Mouse (Mus musculus): ENCODE measurements at regions not wholly inside any gene's neighbourhood (a gene's known extent, or its start where the extent isn't known, plus 50 kb on each side); places are given as distances from the start of the nearest gene placed in this dataset.

- peak; percentile 46 for DNase-seq (ENCODE audit: low read depth, low spot score)
These were observed 153.5 kb upstream of the Trib2 start for GRCm38 (mm10) chr12:15970262-15970661.

- DNase-seq (ENCODE audit: low read depth, low spot score): no peak
These were observed 150.9 kb upstream of the Trib2 start for GRCm38 (mm10) chr12:15967550-15968102.

DNA sequence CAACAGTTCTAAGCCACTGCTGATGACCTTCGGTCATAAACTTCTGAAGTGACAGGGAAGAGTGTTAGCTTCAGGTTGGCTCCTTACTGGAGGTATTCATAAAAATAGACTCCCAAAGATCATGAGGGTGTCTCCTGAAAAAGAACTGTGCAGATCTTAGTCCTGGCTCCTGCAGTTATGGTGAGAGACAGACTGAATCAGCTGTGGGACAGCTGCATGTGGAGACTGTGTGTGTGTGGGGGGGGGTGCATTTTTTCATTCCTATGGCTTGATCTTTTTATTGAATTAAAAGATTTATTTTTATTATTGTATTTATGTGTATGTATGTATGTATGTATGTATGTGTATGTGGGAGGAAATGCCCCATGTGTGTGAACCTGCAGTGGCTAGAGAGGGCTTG, 149.9 kb upstream of the Trib2 start:
- DNase-seq (ENCODE audit: low read depth, low spot score): no peak

DNA sequence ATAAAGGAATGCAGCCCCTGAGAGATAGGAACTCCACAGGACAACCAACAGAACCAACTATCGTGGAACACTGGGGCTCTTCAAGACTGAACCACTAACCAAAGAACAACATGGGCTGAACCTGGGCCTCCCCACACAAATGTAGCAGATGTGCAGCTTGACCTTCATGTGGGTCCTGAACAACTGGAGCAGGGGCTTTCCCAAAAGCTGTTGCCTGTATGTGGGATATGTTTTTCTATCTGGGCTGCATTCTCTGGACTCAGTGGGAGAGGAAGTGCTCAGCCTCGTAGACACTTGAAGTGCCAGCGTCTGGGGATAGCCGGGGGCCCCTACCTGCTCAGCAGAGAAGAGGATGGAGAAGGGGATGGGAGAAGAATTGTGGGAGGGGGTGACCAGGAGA, 149.2 kb upstream of the Trib2 start:
- DNase-seq (ENCODE audit: low read depth, low spot score): no peak

DNA sequence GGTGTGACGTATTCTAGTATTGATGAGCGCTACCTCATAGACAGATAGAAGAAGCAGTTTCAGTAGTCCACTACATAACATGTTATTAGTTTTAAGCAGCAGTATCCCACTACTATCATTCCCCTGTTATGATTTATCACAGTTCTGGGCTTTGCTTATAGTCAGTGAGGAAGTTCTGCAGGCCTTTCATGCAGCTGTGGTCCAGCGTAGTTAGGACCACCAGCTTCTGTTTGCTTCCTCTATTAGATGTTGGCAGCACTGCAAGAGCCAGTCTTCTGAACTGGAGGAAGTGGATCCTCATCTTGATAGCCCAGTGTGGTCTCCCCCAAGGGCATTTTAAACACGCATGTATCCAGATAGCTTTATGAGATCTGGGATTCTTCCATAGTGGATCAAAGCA, 147.4 kb upstream of the Trib2 start:
- no peak for DNase-seq (ENCODE audit: low read depth, low spot score)

DNA sequence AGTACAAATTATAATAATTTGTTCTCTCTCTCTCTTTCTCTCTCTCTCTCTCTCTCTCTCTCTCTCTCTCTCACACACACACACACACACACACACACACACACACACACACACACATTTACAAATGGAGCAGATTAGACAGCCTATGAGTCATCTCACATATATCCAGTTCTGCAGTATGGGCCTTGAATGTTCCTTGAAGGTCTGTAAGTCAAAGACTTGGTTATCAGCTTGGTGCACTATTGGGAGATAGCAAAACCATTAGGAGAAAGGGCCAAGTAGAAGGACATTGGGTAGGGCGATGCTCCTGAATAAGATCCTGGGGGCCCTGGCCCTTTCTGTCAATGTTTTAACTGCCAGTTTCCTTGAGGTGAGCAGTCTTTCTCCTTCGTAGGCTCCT, 145.1 kb upstream of the Trib2 start:
- DNase-seq (ENCODE audit: low read depth, low spot score): peak; percentile 16

DNA sequence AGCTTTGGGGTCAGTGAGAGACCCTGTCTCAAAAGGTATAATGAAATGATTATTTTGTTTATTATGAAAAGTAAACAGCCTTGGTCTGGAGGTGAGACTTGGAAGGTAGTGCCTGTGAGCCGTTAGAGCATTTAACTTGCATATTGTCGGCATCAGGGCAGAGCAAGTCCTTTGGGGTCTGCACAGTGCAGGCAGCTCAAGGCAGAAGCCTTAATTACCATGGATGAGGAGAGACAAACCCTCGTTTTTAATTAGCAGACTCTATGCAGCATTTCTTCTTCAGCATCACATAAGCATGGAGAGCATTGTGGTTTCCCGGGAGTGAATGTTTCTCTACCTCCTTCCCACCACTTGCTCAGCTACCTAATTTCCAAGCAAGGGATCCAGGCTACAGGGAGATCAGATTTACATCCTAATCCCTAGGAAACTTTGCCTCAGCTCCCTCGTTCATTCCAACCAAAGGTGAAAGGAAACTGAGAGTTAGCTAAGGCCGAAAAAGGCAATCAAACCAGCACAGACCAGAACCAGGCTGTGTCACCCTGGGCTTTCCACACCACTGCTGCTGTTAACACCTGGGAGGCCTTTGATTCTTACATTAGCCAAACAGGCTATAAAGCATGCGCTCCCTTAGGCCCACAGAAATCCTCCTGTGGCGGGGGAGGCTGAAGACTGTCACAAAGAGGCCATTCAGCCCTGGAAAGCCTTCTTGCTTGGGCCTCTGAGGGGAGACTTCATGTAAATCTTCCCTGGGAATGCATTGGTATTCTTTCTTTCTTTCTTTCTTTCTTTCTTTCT, 120.9 kb upstream of the Trib2 start:
- no peak for DNase-seq (ENCODE audit: low read depth, low spot score)

DNA sequence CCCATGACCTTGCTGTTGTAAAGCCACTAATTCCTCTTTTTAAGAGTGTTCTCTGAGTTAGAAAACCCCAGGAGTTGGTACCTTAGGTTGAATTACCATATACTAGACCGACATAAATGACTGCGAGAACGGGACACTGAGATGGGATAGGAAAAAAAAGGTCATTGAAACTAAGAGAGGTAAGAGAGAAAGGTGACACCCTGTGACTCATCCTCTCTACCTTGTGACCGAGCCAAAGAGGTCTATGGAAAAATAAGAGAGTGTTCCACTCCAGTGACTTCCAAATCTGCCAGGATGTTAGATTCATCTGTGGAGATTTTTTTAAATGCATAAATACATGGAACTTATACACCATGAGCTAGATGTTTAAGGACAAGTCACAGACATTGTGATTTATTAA, 115.3 kb upstream of the Trib2 start:
- no peak for DNase-seq (ENCODE audit: low read depth, low spot score)

GRCm38 (mm10) chr12:15931535-15931934, 114.8 kb upstream of the Trib2 start:
- DNase-seq (ENCODE audit: low read depth, low spot score): no peak

DNA sequence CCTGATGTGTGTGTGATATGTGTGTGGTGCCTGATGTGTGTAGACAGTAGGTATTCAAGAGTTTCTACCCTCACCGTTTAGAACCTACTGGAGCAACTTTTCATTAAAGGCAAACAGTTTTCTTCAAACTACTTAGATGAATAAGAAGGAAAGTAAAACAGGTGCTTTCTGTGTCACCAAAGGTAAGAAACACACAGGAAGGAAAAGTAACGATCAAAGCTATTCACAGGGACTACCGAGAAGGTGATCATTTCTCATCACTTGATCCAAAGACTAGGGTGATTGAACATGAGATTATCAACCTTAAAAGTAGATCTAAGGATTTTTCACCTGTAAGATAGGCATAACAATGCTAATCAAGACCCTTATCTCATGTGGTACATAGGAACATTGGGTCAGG, 113.4 kb upstream of the Trib2 start:
- no peak for DNase-seq (ENCODE audit: low read depth, low spot score)

- peak; percentile 31 for DNase-seq (ENCODE audit: low read depth, low spot score)
These were observed 112.8 kb upstream of the Trib2 start for GRCm38 (mm10) chr12:15929541-15929940.

DNA sequence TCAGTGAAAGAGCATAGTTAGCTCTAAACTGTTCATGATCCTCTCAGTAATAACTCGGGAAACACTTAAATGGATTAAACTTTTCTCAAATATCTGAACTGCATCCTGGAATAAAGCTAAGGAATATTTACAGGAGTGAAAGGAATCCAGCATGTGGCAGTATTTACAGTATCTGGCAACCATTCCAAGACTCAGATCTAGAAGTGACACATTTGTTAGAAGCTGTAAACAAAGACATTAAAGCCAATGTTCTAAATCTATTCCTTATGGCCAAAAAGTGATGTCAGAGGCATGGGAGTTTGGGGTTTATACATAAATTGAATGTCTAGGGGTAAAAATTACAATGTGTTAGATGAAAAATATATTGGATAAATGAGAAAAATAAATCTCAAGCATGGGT, 101.6 kb upstream of the Trib2 start:
- DNase-seq (ENCODE audit: low read depth, low spot score): peak; percentile 27

- no peak for DNase-seq (ENCODE audit: low read depth, low spot score)
These were observed 96.2 kb upstream of the Trib2 start for GRCm38 (mm10) chr12:15912959-15913358.

GRCm38 (mm10) chr12:15912491-15912890, 95.8 kb upstream of the Trib2 start:
- DNase-seq (ENCODE audit: low read depth, low spot score): peak; percentile 59

GRCm38 (mm10) chr12:15911254-15911991, 94.7 kb upstream of the Trib2 start:
- no peak for DNase-seq (ENCODE audit: low read depth, low spot score)

DNA sequence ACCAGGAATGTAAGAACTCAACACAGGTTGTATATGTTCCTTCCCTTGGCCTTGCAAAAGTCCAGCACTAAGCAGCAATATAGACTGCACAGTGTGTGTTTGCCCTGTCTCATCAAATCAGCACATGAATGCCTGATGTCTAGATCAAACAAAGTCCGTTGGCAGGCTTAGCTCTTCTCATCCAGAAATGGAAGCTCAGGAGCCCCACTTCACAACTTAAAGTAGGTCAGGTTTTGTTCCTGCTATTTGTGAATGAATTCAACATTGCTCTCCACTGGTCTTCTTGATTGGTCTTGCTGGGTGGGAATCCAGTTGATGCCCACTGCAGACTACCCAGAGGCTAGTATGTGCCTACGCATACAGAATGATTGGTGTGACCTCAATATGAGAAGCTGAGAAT, 80.8 kb upstream of the Trib2 start:
- DNase-seq (ENCODE audit: low read depth, low spot score): no peak

GRCm38 (mm10) chr12:15896511-15896910, 79.8 kb upstream of the Trib2 start:
- no peak for DNase-seq (ENCODE audit: low read depth, low spot score)

- peak; percentile 10 for DNase-seq (ENCODE audit: low read depth, low spot score)
These were observed 78.5 kb upstream of the Trib2 start for GRCm38 (mm10) chr12:15895215-15895614.

- no peak for DNase-seq (ENCODE audit: low read depth, low spot score)
These were observed 73.9 kb upstream of the Trib2 start for GRCm38 (mm10) chr12:15890591-15890990.

- no peak for DNase-seq (ENCODE audit: low read depth, low spot score)
These were observed 63.2 kb upstream of the Trib2 start for GRCm38 (mm10) chr12:15879907-15880430.

Measured in 3T3-L1 (cell line).